Mouse (Mus musculus): ENCODE data around the gene Slc44a5.

Gene Slc44a5

GRCm38 (mm10) chr3:154297499-154297898 is 324.3 kb downstream of the Slc44a5 start:
- DNase-seq (ENCODE audit: low spot score in 2 of 2): peak in 1 of 2 experiments; percentile 30

GRCm38 (mm10) chr3:154298490-154298889 is 325.3 kb downstream of the Slc44a5 start:
- no peak for DNase-seq (ENCODE audit: low spot score in 2 of 2)

GRCm38 (mm10) chr3:154300006-154300405 is 326.8 kb downstream of the Slc44a5 start:
- no peak for DNase-seq (ENCODE audit: low spot score in 2 of 2)

- no peak for DNase-seq (ENCODE audit: low spot score in 2 of 2)
These were observed 327.9 kb downstream of the Slc44a5 start for GRCm38 (mm10) chr3:154301102-154301501.

GRCm38 (mm10) chr3:154305163-154305884 is 332.1 kb downstream of the Slc44a5 start:
- DNase-seq (ENCODE audit: low spot score in 2 of 2): no peak

GRCm38 (mm10) chr3:154317651-154318248 is 344.5 kb downstream of the Slc44a5 start:
- DNase-seq (ENCODE audit: low spot score in 2 of 2): no peak
